Mouse (Mus musculus) neutrophil, adult 83 days (primary cell): ENCODE data around the gene Klri2. TPM values are rescaled to one million over a fixed set of nuclear protein-coding genes. Genes with fewer than 3 reads are reported as not detected.

Experiments used
- total RNA-seq, 2 experiments: library from RNA; stranded (reverse); gene quantifications; one replicate each; pipeline ENCODE4 v1.2.4; 2023

Klri2 gene
- total RNA-seq: not detected

GRCm38 (mm10) chr6:129740069-129740721 is at the start of gene Klri2:
Gene Klri2, minus strand, starts transcription at chr6:129740484.

GRCm38 (mm10) chr6:129784170-129784569 is 43.9 kb upstream of the Klri2 start, which contains the start of gene Gm156:
Gene Gm156, minus strand, starts transcription at chr6:129784270.

GRCm38 (mm10) chr6:129717032-129717431 is 23.3 kb downstream of the Klri2 start, which contains the start of gene Klri1:
Gene Klri1, minus strand, starts transcription at chr6:129717132.

Other genes starting within 250 kb of the Klri2 start
- 10 to 100 TPM; 39.0 to 42.5 TPM for gene Olr1, start 233.3 kb downstream of the Klri2 start, total RNA-seq
- 1 to 10 TPM in 1 of 2 experiments, under 1 TPM in 1; 0.77 to 1.5 TPM for gene Tmem52b, start 227.9 kb downstream of the Klri2 start, total RNA-seq
- 10 to 100 TPM; 18.5 to 22.4 TPM for gene Gabarapl1, start 207.3 kb downstream of the Klri2 start, total RNA-seq
- not detected for gene Klre1, start 162.6 kb downstream of the Klri2 start, total RNA-seq
- not detected for gene Klrd1, start 148.7 kb downstream of the Klri2 start, total RNA-seq
- gene Klrk1, start 116.6 kb downstream of the Klri2 start, total RNA-seq: 1 to 10 TPM; 1.4 to 1.8 TPM
- gene Klrc3, start 97.1 kb downstream of the Klri2 start, total RNA-seq: not detected
- gene Klrc2, start 79.8 kb downstream of the Klri2 start, total RNA-seq: under 1 TPM in 1 of 2 experiments, not detected in 1; 0.13 TPM
- not detected for gene Klrc1, start 61.5 kb downstream of the Klri2 start, total RNA-seq
- gene Klri1, start 23.4 kb downstream of the Klri2 start, total RNA-seq: not detected
- not detected for gene Gm156, start 43.8 kb upstream of the Klri2 start, total RNA-seq
- gene Gm17631, start 122.2 kb upstream of the Klri2 start, total RNA-seq: not detected
- 10 to 100 TPM; 45.4 to 70.7 TPM for gene Klra17, start 136.2 kb upstream of the Klri2 start, total RNA-seq
- not detected for gene Klra5, start 177.2 kb upstream of the Klri2 start, total RNA-seq